Mouse (Mus musculus) spleen, adult 2 months (tissue): ENCODE data around the gene Lenep. TPM values are rescaled to one million over a fixed set of nuclear protein-coding genes. Genes with fewer than 3 reads are reported as not detected.

Source experiments
- DNase-seq, 2 experiments: peaks; one replicate each; pipeline versions ENCODE4 v3.0.0 to v3.0.0-alpha.2; 2012 to 2021; ENCODE audit warnings: low spot score in 2 of 2, low read depth in 1 of 2
- H3K27ac ChIP-seq: fragments of 200-500 bp; 2 replicates; pipeline ENCODE4 v1.5.1; 2012; ENCODE audit warnings: low read length, inconsistent platforms; ENCODE audit not compliant: insufficient read depth
- H3K27me3 ChIP-seq: fragments of 200-500 bp; 2 replicates; pipeline ENCODE4 v1.6.1; 2012; ENCODE audit warnings: mild to moderate bottlenecking, moderate library complexity, low read length, inconsistent platforms; ENCODE audit not compliant: control insufficient read depth, insufficient read depth
- H3K36me3 ChIP-seq: fragments of 200-500 bp; 2 replicates; pipeline ENCODE4 v1.6.1; 2012; ENCODE audit warnings: mild to moderate bottlenecking, low read length, inconsistent platforms; ENCODE audit not compliant: control insufficient read depth, insufficient read depth
- H3K4me1 ChIP-seq: fragments of 200-500 bp; 2 replicates; pipeline ENCODE4 v1.6.1; 2011; ENCODE audit warnings: inconsistent platforms; ENCODE audit not compliant: control insufficient read depth, insufficient read depth, insufficient read length
- H3K4me3 ChIP-seq: fragments of 200-500 bp; 2 replicates; pipeline ENCODE4 v1.5.1; 2011; ENCODE audit warnings: mild to moderate bottlenecking, inconsistent platforms; ENCODE audit not compliant: insufficient read depth, insufficient read length; ENCODE audit errors: extremely low read depth
- CTCF ChIP-seq: fragments of 200-500 bp; IDR thresholded peaks from 2 replicates; pipeline ENCODE4 v1.5.1; 2011; ENCODE audit warnings: mild to moderate bottlenecking, inconsistent platforms; ENCODE audit not compliant: insufficient read depth, insufficient read length, insufficient replicate concordance; ENCODE audit errors: extremely low read depth
- POLR2A ChIP-seq: fragments of 200-500 bp; IDR thresholded peaks from 2 replicates; pipeline ENCODE4 v1.6.1; 2011; ENCODE audit warnings: low read depth, low read length, inconsistent platforms
- WGBS: fragments of 180-500 bp; shearing (Covaris S2); methylation state at CpG from one replicate; pipeline ENCODE4 v1.1.7; 2018; 5-methylcytosine and 5-hydroxymethylcytosine counted together
- polyA plus RNA-seq: library from polyadenylated mRNA; depleted of rRNA; stranded (reverse); fragments of >200 nt; gene quantifications from 2 replicates; pipeline ENCODE4 v1.2.3, GENCODE M21; 2012

The Lenep gene
- polyA plus RNA-seq, 1 experiment = 1.5 TPM

GRCm38 (mm10) chr3:89416158-89416557, 13.6 kb upstream of the Lenep start:
- H3K36me3 ChIP-seq = no peaks in the 10 kb centered on the region; the same call in 1 of the 2 replicates
- 96% methylated on average over 8 of the region's 8 CpGs for WGBS
- H3K27ac ChIP-seq = no peak overlapping the region
- H3K4me3 ChIP-seq = no peak overlapping the region
- peaks cover 10% of the 10 kb centered on the region; the same call in 1 of the 2 replicates for H3K4me1 ChIP-seq
- TF ChIP-seq CTCF = no peak
- no peak for TF ChIP-seq POLR2A
- no peak for DNase-seq
- H3K27me3 ChIP-seq = no peaks in the 10 kb centered on the region

GRCm38 (mm10) chr3:89411490-89412393, 9.1 kb upstream of the Lenep start, which contains the start of gene Flad1:
TSS of gene Flad1 (minus strand) at chr3:89411870.
- Histone ChIP-seq H3K4me1 (peaks cover 5% of the 10 kb centered on the region), H3K27ac (peak within 1 kb of the TSS; percentile 38; the same call in 1 of the 2 replicates), H3K36me3 (peaks cover 10% of the 10 kb centered on the region), H3K27me3 (no peaks in the 10 kb centered on the region), H3K4me3 (peak within 1 kb of the TSS; percentile 61)
- peak; percentile 94 to 100 for DNase-seq
- 4% methylated on average over 28 of the region's 28 CpGs for WGBS
- TF ChIP-seq CTCF = no peak
- TF ChIP-seq POLR2A = peak; percentile 46; the same call in 1 of the 2 replicates

- no peak overlapping the region for H3K4me3 ChIP-seq
- no peak for DNase-seq
- TF ChIP-seq POLR2A (no peak), CTCF (no peak)
- H3K27ac ChIP-seq = no peak overlapping the region
- peaks cover 10% of the 10 kb centered on the region for H3K36me3 ChIP-seq
- peaks cover 5% of the 10 kb centered on the region for H3K4me1 ChIP-seq
- WGBS = 82% methylated on average over 10 of the region's 10 CpGs
- H3K27me3 ChIP-seq = no peaks in the 10 kb centered on the region
Observed at GRCm38 (mm10) chr3:89410864-89411263, 8.3 kb upstream of the Lenep start.

- 90% methylated on average over 3 of the region's 3 CpGs for WGBS
- TF ChIP-seq CTCF = no peak
- TF ChIP-seq POLR2A = no peak
- Histone ChIP-seq H3K4me1 (peaks cover 5% of the 10 kb centered on the region), H3K36me3 (peaks cover 18% of the 10 kb centered on the region), H3K4me3 (no peak overlapping the region), H3K27me3 (no peaks in the 10 kb centered on the region), H3K27ac (no peak overlapping the region)
- DNase-seq = no peak
Observed at GRCm38 (mm10) chr3:89409701-89410100, 7.1 kb upstream of the Lenep start.

- WGBS = 93% methylated on average over 16 of the region's 16 CpGs
- peaks cover 24% of the 10 kb centered on the region for H3K36me3 ChIP-seq
- H3K4me3 ChIP-seq = no peak overlapping the region
- peaks cover 5% of the 10 kb centered on the region for H3K4me1 ChIP-seq
- no peak for TF ChIP-seq CTCF
- TF ChIP-seq POLR2A = no peak
- no peaks in the 10 kb centered on the region for H3K27me3 ChIP-seq
- no peak overlapping the region for H3K27ac ChIP-seq
- no peak for DNase-seq
Observed at GRCm38 (mm10) chr3:89408448-89408847, 5.9 kb upstream of the Lenep start.

GRCm38 (mm10) chr3:89406887-89407286, 4.3 kb upstream of the Lenep start:
- H3K27me3 ChIP-seq = no peaks in the 10 kb centered on the region
- 92% methylated on average over 6 of the region's 6 CpGs for WGBS
- no peak overlapping the region for H3K4me3 ChIP-seq
- H3K4me1 ChIP-seq = peaks cover 5% of the 10 kb centered on the region
- TF ChIP-seq CTCF = no peak
- TF ChIP-seq POLR2A = no peak
- H3K27ac ChIP-seq = no peak overlapping the region
- no peak for DNase-seq
- H3K36me3 ChIP-seq = peaks cover 34% of the 10 kb centered on the region

GRCm38 (mm10) chr3:89401329-89401728, 1.3 kb downstream of the Lenep start:
- no peak for DNase-seq
- Histone ChIP-seq H3K4me3 (no peak overlapping the region), H3K27me3 (no peaks in the 10 kb centered on the region), H3K27ac (no peak overlapping the region), H3K4me1 (peaks cover 4% of the 10 kb centered on the region; the same call in 1 of the 2 replicates), H3K36me3 (peaks cover 30% of the 10 kb centered on the region)
- 92% methylated on average over 7 of the region's 7 CpGs for WGBS
- TF ChIP-seq POLR2A (no peak), CTCF (no peak)
